Mouse (Mus musculus): ENCODE measurements around the gene Olfr191. TPM values are rescaled to one million over a fixed set of nuclear protein-coding genes. Genes with fewer than 3 reads are reported as not detected.
"Not testable (repeated sequence)": the region's sequence is repeated elsewhere in the genome, so short reads cannot be mapped to it uniquely, and the experiment has no call there.

The Olfr191 gene
- total RNA-seq (2022) = not detected

GRCm38 (mm10) chr16:59089722-59090121 is at the start of gene Olfr191:
Gene Olfr191 (minus strand): TSS chr16:59089822.
- DNase-seq (ENCODE audit: low spot score in 2 of 2) = not testable (repeated sequence)

GRCm38 (mm10) chr16:59130740-59131139 is 41.1 kb upstream of the Olfr191 start:
- DNase-seq (ENCODE audit: low spot score in 2 of 2) = no peak

GRCm38 (mm10) chr16:59120969-59121368 is 31.3 kb upstream of the Olfr191 start, which contains the start of gene Olfr194:
Gene Olfr194 (minus strand): TSS chr16:59121069.
- no peak for DNase-seq (ENCODE audit: low spot score in 2 of 2)

- no peak for DNase-seq (ENCODE audit: low spot score in 2 of 2)
These were observed 22.2 kb upstream of the Olfr191 start, which contains the start of gene Olfr193 for GRCm38 (mm10) chr16:59111781-59112180. Gene Olfr193 (minus strand): TSS chr16:59111881.

GRCm38 (mm10) chr16:59108522-59108921 is 18.9 kb upstream of the Olfr191 start:
- not testable (repeated sequence) for DNase-seq (ENCODE audit: low spot score in 2 of 2)

- no peak for DNase-seq (ENCODE audit: low spot score in 2 of 2)
These were observed 15.7 kb upstream of the Olfr191 start for GRCm38 (mm10) chr16:59105312-59105711.

GRCm38 (mm10) chr16:59081113-59081512 is 8.5 kb downstream of the Olfr191 start:
- not testable (repeated sequence) for DNase-seq (ENCODE audit: low spot score in 2 of 2)

GRCm38 (mm10) chr16:59077905-59078304 is 11.7 kb downstream of the Olfr191 start, which contains the start of gene Olfr190:
Gene Olfr190 (minus strand): TSS chr16:59078005.
- DNase-seq (ENCODE audit: low spot score in 2 of 2) = no peak

- DNase-seq (ENCODE audit: low spot score in 2 of 2) = no peak
These were observed 16.1 kb downstream of the Olfr191 start for GRCm38 (mm10) chr16:59073520-59073919.

- DNase-seq (ENCODE audit: low spot score in 2 of 2) = no peak
These were observed 17.9 kb downstream of the Olfr191 start for GRCm38 (mm10) chr16:59071755-59072154.

GRCm38 (mm10) chr16:59062411-59062810 is 27.2 kb downstream of the Olfr191 start:
- not testable (repeated sequence) for DNase-seq (ENCODE audit: low spot score in 2 of 2)

GRCm38 (mm10) chr16:59049286-59049685 is 40.3 kb downstream of the Olfr191 start:
- not testable (repeated sequence) for DNase-seq (ENCODE audit: low spot score in 2 of 2)

GRCm38 (mm10) chr16:59048860-59049259 is 40.8 kb downstream of the Olfr191 start:
- no peak for DNase-seq (ENCODE audit: low spot score in 2 of 2)

- DNase-seq (ENCODE audit: low spot score in 2 of 2) = no peak
These were observed 42.0 kb downstream of the Olfr191 start for GRCm38 (mm10) chr16:59047579-59047978.

GRCm38 (mm10) chr16:59045835-59046234 is 43.8 kb downstream of the Olfr191 start:
- DNase-seq (ENCODE audit: low spot score in 2 of 2) = no peak

GRCm38 (mm10) chr16:59039710-59040109 is 49.9 kb downstream of the Olfr191 start, which contains the start of gene Olfr187:
Gene Olfr187 (minus strand): TSS chr16:59039767.
- DNase-seq (ENCODE audit: low spot score in 2 of 2) = no peak

Other genes starting within 250 kb of the Olfr191 start
- not detected for gene Olfr177, start 215.1 kb downstream of the Olfr191 start, total RNA-seq (2022)
- gene Olfr178, start 197.8 kb downstream of the Olfr191 start, total RNA-seq (2022) = not detected
- gene Olfr181, start 161.1 kb downstream of the Olfr191 start, total RNA-seq (2022) = not detected
- not detected for gene Olfr180, start 160.4 kb downstream of the Olfr191 start, total RNA-seq (2022)
- not detected for gene Olfr183, start 94.5 kb downstream of the Olfr191 start, total RNA-seq (2022)
- gene Olfr186, start 59.5 kb downstream of the Olfr191 start, total RNA-seq (2022) = not detected
- not detected for gene Olfr187, start 50.1 kb downstream of the Olfr191 start, total RNA-seq (2022)
- gene Olfr190, start 11.8 kb downstream of the Olfr191 start, total RNA-seq (2022) = not detected
- not detected for gene Olfr193, start 22.1 kb upstream of the Olfr191 start, total RNA-seq (2022)
- not detected for gene Olfr194, start 31.2 kb upstream of the Olfr191 start, total RNA-seq (2022)
- not detected for gene Olfr195, start 57.2 kb upstream of the Olfr191 start, total RNA-seq (2022)
- gene Olfr196, start 80.6 kb upstream of the Olfr191 start, total RNA-seq (2022) = not detected
- not detected for gene Olfr198, start 113.7 kb upstream of the Olfr191 start, total RNA-seq (2022)
- gene Olfr199, start 129.9 kb upstream of the Olfr191 start, total RNA-seq (2022) = not detected
- gene Olfr201, start 182.8 kb upstream of the Olfr191 start, total RNA-seq (2022) = not detected
- not detected for gene Olfr202, start 197.0 kb upstream of the Olfr191 start, total RNA-seq (2022)
- not detected for gene Olfr203, start 209.1 kb upstream of the Olfr191 start, total RNA-seq (2022)
- gene Olfr204, start 228.4 kb upstream of the Olfr191 start, total RNA-seq (2022) = not detected
- gene Olfr205, start 241.3 kb upstream of the Olfr191 start, total RNA-seq (2022) = not detected